Mouse (Mus musculus) embryonic facial prominence, embryonic 11.5 days (tissue): ENCODE results near the gene Hnrnpa1. TPM values are rescaled to one million over a fixed set of nuclear protein-coding genes. Genes with fewer than 3 reads are reported as not detected.

ENCODE experiments used
- ATAC-seq: fragments of 200-750 bp; cut with Nextera tagmentation; replicated peaks from 2 replicates; pipeline ENCODE4 v1.8.0; 2017; ENCODE audit warnings: low read depth; ENCODE audit not compliant: insufficient number of reproducible peaks, low FRiP score, low TSS enrichment
- DNase-seq: peaks from one replicate; pipeline ENCODE4 v3.0.0-alpha.2; 2015; ENCODE audit warnings: low spot score
- H3K27ac ChIP-seq: fragments of 300-500 bp; sonication (generic); replicated peaks from 2 replicates; pipeline ENCODE4 v1.5.1; 2014; ENCODE audit warnings: mild to moderate bottlenecking, low read depth, low read length, control low read depth
- H3K27me3 ChIP-seq: fragments of 300-500 bp; sonication (generic); 2 replicates; pipeline ENCODE4 v1.6.1; 2014; ENCODE audit warnings: mild to moderate bottlenecking, low read length, moderate library complexity, mixed read lengths; ENCODE audit not compliant: control insufficient read depth, insufficient read depth
- H3K36me3 ChIP-seq: fragments of 300-500 bp; sonication (generic); replicated peaks from 2 replicates; pipeline ENCODE4 v1.6.1; 2014; ENCODE audit warnings: low read depth, mild to moderate bottlenecking, low read length, moderate library complexity, mixed read lengths; ENCODE audit not compliant: control insufficient read depth, insufficient read depth
- H3K4me1 ChIP-seq: fragments of 300-500 bp; sonication (generic); 2 replicates; pipeline ENCODE4 v1.6.1; 2014; ENCODE audit warnings: low read length, mixed read lengths; ENCODE audit not compliant: control insufficient read depth, insufficient read depth
- H3K4me2 ChIP-seq: fragments of 300-500 bp; sonication (generic); 2 replicates; pipeline ENCODE4 v1.6.1; 2014; ENCODE audit warnings: low read depth, mild to moderate bottlenecking, control low read depth, low read length, moderate library complexity
- H3K4me3 ChIP-seq: fragments of 300-500 bp; sonication (generic); 2 replicates; pipeline ENCODE4 v1.5.1; 2014; ENCODE audit warnings: low read depth, low read length, control low read depth
- H3K9ac ChIP-seq: fragments of 300-500 bp; sonication (generic); replicated peaks from 2 replicates; pipeline ENCODE4 v1.6.1; 2014; ENCODE audit warnings: mild to moderate bottlenecking, control low read depth, low read length
- H3K9me3 ChIP-seq: fragments of 300-500 bp; sonication (generic); replicated peaks from 2 replicates; pipeline ENCODE4 v1.6.1; 2016; ENCODE audit warnings: mild to moderate bottlenecking, low read length, inconsistent platforms, mixed read lengths; ENCODE audit not compliant: control insufficient read depth
- WGBS: fragments of 180-500 bp; shearing (Covaris S2); extraction: QIAGEN DNeasy Blood & Tissue Kit; methylation state at CpG from one replicate; pipeline ENCODE4 v1.1.7; 2014; 5-methylcytosine and 5-hydroxymethylcytosine counted together
- polyA plus RNA-seq: library from polyadenylated mRNA; unstranded; fragments of >200 nt; fragmentation: Nextera tagmentation; extraction: Ambion mirVana; gene quantifications from 2 replicates; pipeline ENCODE4 v1.2.1, GENCODE M21; 2014

Hnrnpa1 gene
- polyA plus RNA-seq, 1 experiment from 2014 or later, result 1,483 TPM

GRCm38 (mm10) chr15:103253352-103253751 is 13.1 kb downstream of the Hnrnpa1 start:
- 92% methylated on average over 1 of the region's 1 CpGs for WGBS
- ATAC-seq (no peak), DNase-seq (no peak)
- H3K27ac ChIP-seq, result no peak overlapping the region
- H3K4me1 ChIP-seq, result peaks cover 3% of the 10 kb centered on the region
- H3K27me3 ChIP-seq, result no peaks in the 10 kb centered on the region
- no peaks in the 10 kb centered on the region for H3K9me3 ChIP-seq
- peaks cover 4% of the 10 kb centered on the region for H3K36me3 ChIP-seq
- H3K4me2 ChIP-seq, result no peak overlapping the region
- no peak overlapping the region for H3K4me3 ChIP-seq
- no peak overlapping the region for H3K9ac ChIP-seq

GRCm38 (mm10) chr15:103255169-103255568 is 14.9 kb downstream of the Hnrnpa1 start:
- 0 out of 2 replicates have a peak, but pooled peaks have one; percentile 26 for ATAC-seq
- Histone ChIP-seq H3K4me2 (peak overlapping the region; percentile 83), H3K9me3 (no peaks in the 10 kb centered on the region), H3K36me3 (no peaks in the 10 kb centered on the region), H3K27ac (no peak overlapping the region), H3K4me1 (peaks cover 4% of the 10 kb centered on the region), H3K9ac (peak overlapping the region; percentile 62), H3K27me3 (no peaks in the 10 kb centered on the region), H3K4me3 (peak overlapping the region; percentile 36)
- WGBS, result 1% methylated on average over 25 of the region's 25 CpGs
- peak; percentile 65 for DNase-seq

GRCm38 (mm10) chr15:103256210-103256986 is 16.2 kb downstream of the Hnrnpa1 start:
- Histone ChIP-seq H3K4me1 (peaks cover 4% of the 10 kb centered on the region), H3K27ac (no peak overlapping the region), H3K36me3 (no peaks in the 10 kb centered on the region), H3K4me3 (no peak overlapping the region), H3K4me2 (no peak overlapping the region), H3K9ac (no peak overlapping the region), H3K27me3 (no peaks in the 10 kb centered on the region), H3K9me3 (no peaks in the 10 kb centered on the region)
- ATAC-seq (no peak), DNase-seq (no peak)
- 95% methylated on average over 6 of the region's 6 CpGs for WGBS

- DNase-seq (peak; percentile 31), ATAC-seq (peak; percentile 60; the same call in 1 of the 2 replicates)
- H3K4me2 ChIP-seq, result peak within 1 kb of the TSS; percentile 10; the same call in 1 of the 2 replicates
Measured at GRCm38 (mm10) chr15:103257790-103258728, 17.8 kb downstream of the Hnrnpa1 start, which contains the start of gene Nfe2. Gene Nfe2 (minus strand): TSS chr15:103258403.

DNA sequence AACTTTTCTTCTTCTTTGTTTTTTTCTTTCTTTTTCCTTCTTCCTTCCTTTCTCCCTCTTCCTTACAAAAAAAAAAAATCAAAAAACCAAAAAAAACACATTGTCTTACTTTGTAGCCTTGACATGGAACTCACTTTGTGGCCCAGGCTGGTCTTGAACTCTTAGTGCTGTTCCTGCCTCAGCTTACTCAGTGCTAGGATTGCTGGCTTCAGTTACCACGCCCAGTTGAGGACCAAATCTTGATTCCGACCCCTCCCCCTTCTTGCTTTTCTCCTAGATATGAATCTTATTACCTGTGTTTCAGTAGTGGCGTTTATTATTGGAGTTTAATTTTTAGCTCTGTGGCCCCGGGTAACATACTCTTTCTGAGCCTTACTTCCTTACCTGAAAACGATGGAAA is 18.9 kb downstream of the Hnrnpa1 start:
- H3K4me3 ChIP-seq, result no peak overlapping the region
- H3K9ac ChIP-seq, result no peak overlapping the region
- H3K27me3 ChIP-seq, result no peaks in the 10 kb centered on the region
- DNase-seq (no peak), ATAC-seq (no peak)
- H3K4me1 ChIP-seq, result peaks cover 4% of the 10 kb centered on the region
- no peaks in the 10 kb centered on the region for H3K36me3 ChIP-seq
- no peaks in the 10 kb centered on the region for H3K9me3 ChIP-seq
- 83% methylated on average over 5 of the region's 5 CpGs for WGBS
- H3K4me2 ChIP-seq, result no peak overlapping the region
- H3K27ac ChIP-seq, result no peak overlapping the region

More at GRCm38 (mm10) chr15:103257790-103258728, 17.8 kb downstream of the Hnrnpa1 start, which contains the start of gene Nfe2:
- H3K36me3 ChIP-seq, result no peaks in the 10 kb centered on the region
- 13% methylated on average over 15 of the region's 15 CpGs for WGBS
- H3K4me1 ChIP-seq, result peaks cover 4% of the 10 kb centered on the region
- no peak within 1 kb of the TSS for H3K27ac ChIP-seq
- no peak within 1 kb of the TSS for H3K4me3 ChIP-seq
- peak within 1 kb of the TSS; percentile 25; the same call in 1 of the 2 replicates for H3K9ac ChIP-seq
- no peaks in the 10 kb centered on the region for H3K27me3 ChIP-seq
- no peaks in the 10 kb centered on the region for H3K9me3 ChIP-seq

DNA sequence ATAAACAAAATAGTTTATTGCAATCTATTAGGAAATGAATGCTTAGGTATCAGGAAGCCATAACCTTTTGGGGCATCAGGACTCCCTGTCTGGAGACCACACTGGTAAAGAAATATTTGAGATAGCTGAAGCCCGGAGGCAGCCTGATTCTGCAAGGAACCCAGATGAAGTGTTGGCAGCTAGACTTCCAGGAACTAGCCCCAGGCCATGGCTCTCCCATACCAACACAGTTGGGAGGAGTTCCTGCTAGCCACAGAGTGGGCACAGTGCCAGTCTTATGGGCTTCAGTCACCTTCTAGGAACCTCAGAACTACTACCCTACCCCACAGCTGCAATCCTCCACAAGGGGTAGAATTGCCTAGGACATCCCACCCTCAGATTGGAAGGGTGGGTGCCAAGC is 19.8 kb downstream of the Hnrnpa1 start:
- Histone ChIP-seq H3K9ac (no peak overlapping the region), H3K4me2 (no peak overlapping the region), H3K27ac (no peak overlapping the region), H3K4me3 (no peak overlapping the region), H3K9me3 (no peaks in the 10 kb centered on the region), H3K36me3 (no peaks in the 10 kb centered on the region), H3K27me3 (no peaks in the 10 kb centered on the region), H3K4me1 (peaks cover 4% of the 10 kb centered on the region; the same call in 1 of the 2 replicates)
- 57% methylated on average over 1 of the region's 1 CpGs for WGBS
- ATAC-seq (no peak), DNase-seq (no peak)

DNA sequence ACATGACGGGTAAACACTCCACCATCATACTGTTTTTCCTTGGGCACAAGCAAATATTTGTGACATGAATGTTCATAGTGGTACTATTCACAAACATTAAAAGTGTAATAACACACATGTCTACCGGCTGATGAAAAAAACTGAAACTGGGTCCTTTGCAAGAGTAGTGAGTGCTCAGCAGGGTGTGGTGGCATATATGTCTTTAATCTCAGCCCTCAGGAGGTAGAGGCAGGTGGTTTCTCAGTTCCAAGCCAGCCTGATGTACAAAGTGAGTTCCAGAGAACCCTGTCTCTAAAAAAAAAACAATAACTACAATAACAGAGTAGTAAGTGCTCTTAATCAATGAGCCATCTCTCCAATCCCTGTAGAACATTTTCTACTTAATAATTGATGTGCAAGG is 24.6 kb downstream of the Hnrnpa1 start:
- Histone ChIP-seq H3K4me2 (no peak overlapping the region), H3K27ac (no peak overlapping the region), H3K4me1 (no peaks in the 10 kb centered on the region), H3K9me3 (no peaks in the 10 kb centered on the region), H3K4me3 (no peak overlapping the region), H3K36me3 (no peaks in the 10 kb centered on the region), H3K9ac (no peak overlapping the region), H3K27me3 (no peaks in the 10 kb centered on the region)
- 91% methylated on average over 2 of the region's 2 CpGs for WGBS
- ATAC-seq (no peak), DNase-seq (no peak)
